Mouse (Mus musculus) gonadal fat pad, adult 2 months (tissue): ENCODE results near the gene Ceacam5. TPM values are rescaled to one million over a fixed set of nuclear protein-coding genes. Genes with fewer than 3 reads are reported as not detected.

Experiments
- DNase-seq: peaks from one replicate; pipeline ENCODE4 v3.0.0-alpha.2; 2012; ENCODE audit warnings: low read depth
- polyA plus RNA-seq: library from polyadenylated mRNA; depleted of rRNA; stranded (reverse); fragments of >200 nt; gene quantifications from 2 replicates; pipeline ENCODE4 v1.2.3, GENCODE M21; 2012; rRNA removed

The Ceacam5 gene
- not detected in 2 replicates for polyA plus RNA-seq

- DNase-seq, result no peak
Observed at GRCm38 (mm10) chr7:17712938-17713337, at the start of gene Ceacam5. Ceacam5 (plus strand) TSS chr7:17713238.

Other genes starting within 250 kb of the Ceacam5 start
- not detected in 2 replicates for gene Ceacam14, start 99.4 kb downstream of the Ceacam5 start, polyA plus RNA-seq
- not detected in 2 replicates for gene Gm5155, start 158.5 kb downstream of the Ceacam5 start, polyA plus RNA-seq